ENCODE assay signal across 19 mouse cellular contexts in genomic region chr4:124542696-124543095, GRCm38 (mm10).
"Had no signal": no experiment of that assay in that cellular context is flagged by ENCODE, and none has a peak within 500 bp of the region (broad histone marks: within the 10 kb centered on the region; RNA-seq: fewer than 3 reads in every experiment).

No protein-coding gene starts in this region.

- H3K9ac ChIP-seq: liver, embryonic 14.5 days; lung, embryonic 15.5 days; midbrain, embryonic 12.5 days; neural tube, embryonic 13.5 days; neural tube, embryonic 15.5 days had no signal

- DNase-seq: lung, adult 18-20 months; lung, postnatal 10 days; lung, postnatal 4 days; midbrain, embryonic 14.5 days; right cerebral cortex, adult 18-20 months; right cerebral cortex, postnatal 25 days; right cerebral cortex, postnatal 4 days; spleen, adult 18-20 months; thymus, adult 18-20 months; thymus, postnatal 14 days; thymus, postnatal 4 days had no signal

- H3K4me2 ChIP-seq: lung, embryonic 15.5 days; midbrain, embryonic 12.5 days; neural tube, embryonic 13.5 days; neural tube, embryonic 15.5 days had no signal

- H3K9me3 ChIP-seq: lung, embryonic 15.5 days; midbrain, embryonic 10.5 days; midbrain, embryonic 12.5 days; neural tube, embryonic 13.5 days; neural tube, embryonic 15.5 days had no signal

- ATAC-seq: midbrain, embryonic 16.5 days had no signal

- H3K36me3 ChIP-seq: lung, embryonic 15.5 days; midbrain, embryonic 10.5 days; midbrain, embryonic 12.5 days; neural tube, embryonic 13.5 days; neural tube, embryonic 15.5 days had no signal

- H3K4me1 ChIP-seq: lung, embryonic 15.5 days; midbrain, embryonic 10.5 days; neural tube, embryonic 15.5 days had no signal

- H3K4me3 ChIP-seq: lung, embryonic 15.5 days; midbrain, embryonic 10.5 days; midbrain, embryonic 12.5 days; myocyte; neural tube, embryonic 13.5 days; neural tube, embryonic 15.5 days had no signal

- H3K27ac ChIP-seq: liver, embryonic 14.5 days; lung, embryonic 15.5 days; midbrain, embryonic 10.5 days; midbrain, embryonic 12.5 days; neural tube, embryonic 13.5 days; neural tube, embryonic 15.5 days had no signal
